In genomic region chrX:17571621-17572459, GRCm38 (mm10) we compare ENCODE assay signal across 8 mouse cellular contexts. TPM values are rescaled to one million over a fixed set of nuclear protein-coding genes. Genes with fewer than 3 reads are reported as not detected.
DNase-seq lines count a peak whose midpoint lies in the region; ATAC-seq lines count a peak whose summit lies in the region.

Gene Fundc1, minus strand, starts transcription at chrX:17572325.

- WGBS in hindbrain, embryonic 14.5 days: 13% methylated on average over 26 of the region's 30 CpGs

- peak; percentile 97 for DNase-seq in R1 (ENCODE audit: low read depth, low spot score)
- DNase-seq in cerebellum, postnatal 25 days: peak; percentile 90 to 95
- DNase-seq in frontal cortex, postnatal 25 days (ENCODE audit: low spot score in 2 of 2): peak; percentile 76 to 87
- DNase-seq in hindbrain, embryonic 14.5 days (ENCODE audit: low spot score): peak; percentile 87
- DNase-seq in left cerebral cortex, adult 11 months (ENCODE audit: low spot score): peak; percentile 93
- peak; percentile 94 to 97 for DNase-seq in lung, postnatal 4 days
- peak; percentile 91 for DNase-seq in retina, postnatal 7 days (ENCODE audit: low read depth, low spot score)
- peak; percentile 60 for DNase-seq in urinary bladder, adult 2 months (ENCODE audit: low spot score)

- H3K9ac ChIP-seq in hindbrain, embryonic 14.5 days: peak within 1 kb of the TSS; percentile 70

- ATAC-seq in hindbrain, embryonic 14.5 days (ENCODE audit: low FRiP score): peak; percentile 98

- peak within 1 kb of the TSS; percentile 92 for H3K27ac ChIP-seq in hindbrain, embryonic 14.5 days

- H3K36me3 ChIP-seq in hindbrain, embryonic 14.5 days (replicated peaks; ENCODE audit: control insufficient read depth, insufficient read depth): no peaks in the 10 kb centered on the region

- peak within 1 kb of the TSS; percentile 51 for H3K4me2 ChIP-seq in hindbrain, embryonic 14.5 days (replicated peaks)

- H3K9me3 ChIP-seq in hindbrain, embryonic 14.5 days (ENCODE audit: control insufficient read depth, low read length): no peaks in the 10 kb centered on the region

- peak within 1 kb of the TSS; percentile 44 for H3K4me3 ChIP-seq in hindbrain, embryonic 14.5 days (replicated peaks; ENCODE audit: low read length)

- H3K27me3 ChIP-seq in hindbrain, embryonic 14.5 days (ENCODE audit: control insufficient read depth, insufficient read depth, low read length): no peaks in the 10 kb centered on the region

- H3K4me1 ChIP-seq in hindbrain, embryonic 14.5 days (replicated peaks; ENCODE audit: control insufficient read depth, insufficient read depth, low read length): 0 out of 2 replicates have a peak, but pooled peaks cover 6% of the 10 kb centered on the region

RNA-seq across cellular contexts. Expression of gene Fundc1, which starts in this region (rescaled TPM):
- polyA plus RNA-seq in hindbrain, embryonic 14.5 days (2014; fragmentation: Nextera tagmentation; extraction: Ambion mirVana): 63.2 and 66.4 TPM in 2 replicates
- polyA plus RNA-seq in urinary bladder, adult 2 months (2012; rRNA removed): 24.7 and 29.0 TPM in 2 replicates

Comparison
In these comparisons a context has a peak if more than half of its experiments do, and no peak if none do; other contexts are left out.
1. Peak in every context shown above with its lines: DNase-seq, ATAC-seq, H3K4me3 ChIP-seq and H3K27ac ChIP-seq.